9 mouse cellular contexts compared by ENCODE assay signal in genomic region chr4:65123741-65124224, GRCm38 (mm10). TPM values are rescaled to one million over a fixed set of nuclear protein-coding genes. Genes with fewer than 3 reads are reported as not detected.
A peak's percentile ranks its signal among the peaks of the same experiment; 100 is the strongest.
DNase-seq lines count a peak whose midpoint lies in the region; ATAC-seq and TF ChIP-seq lines count a peak whose summit lies in the region.
"Had no signal": no experiment of that assay in that cellular context is flagged by ENCODE, and none has a peak within 500 bp of the region (broad histone marks: within the 10 kb centered on the region; RNA-seq: fewer than 3 reads in every experiment).

TSS of gene Pappa (plus strand) at chr4:65124174.

- peaks cover 18% of the 10 kb centered on the region for H3K4me1 ChIP-seq in E14TG2a.4 (replicated peaks; ENCODE audit: low read depth, low read length)
- H3K4me1 ChIP-seq in forebrain, embryonic 11.5 days (replicated peaks; ENCODE audit: control insufficient read depth, insufficient read depth, low read length): no peaks in the 10 kb centered on the region
- H3K4me1 ChIP-seq in liver, embryonic 13.5 days (replicated peaks): 0 out of 2 replicates have a peak, but pooled peaks cover 5% of the 10 kb centered on the region

- peak; percentile 6 to 15 for DNase-seq in cerebellum, postnatal 14 days
- DNase-seq in cerebellum, adult 11 months: no peak
- peak; percentile 58 for DNase-seq in forebrain, embryonic 11.5 days (ENCODE audit: low spot score)
- DNase-seq in liver, embryonic 13.5 days: no peak
- DNase-seq in urinary bladder, postnatal 4 days (ENCODE audit: low spot score in 2 of 2): no peak
- no peak for DNase-seq in adrenal gland, postnatal 36 days
- no peak for DNase-seq in spleen, postnatal 4 days (ENCODE audit: low spot score in 2 of 2)

- peaks cover 72% of the 10 kb centered on the region for H3K27me3 ChIP-seq in E14TG2a.4 (ENCODE audit: insufficient read depth, low read length)
- no peaks in the 10 kb centered on the region; the same call in 1 of the 2 replicates for H3K27me3 ChIP-seq in forebrain, embryonic 11.5 days (ENCODE audit: control insufficient read depth, insufficient read depth, low read length)
- H3K27me3 ChIP-seq in liver, embryonic 13.5 days: peaks cover 61% of the 10 kb centered on the region

- H3K27ac ChIP-seq in forebrain, embryonic 11.5 days (ENCODE audit: low read depth, low read length): no peak within 1 kb of the TSS; the same call in 1 of the 2 replicates
- no peak within 1 kb of the TSS for H3K27ac ChIP-seq in liver, embryonic 13.5 days

- peak within 1 kb of the TSS; percentile 70 for H3K4me3 ChIP-seq in E14TG2a.4 (replicated peaks; ENCODE audit: low read length)
- peak within 1 kb of the TSS; percentile 62 for H3K4me3 ChIP-seq in forebrain, embryonic 11.5 days (ENCODE audit: low read depth, low read length)
- peak within 1 kb of the TSS; percentile 49 for H3K4me3 ChIP-seq in liver, embryonic 13.5 days (replicated peaks)

- H3K36me3 ChIP-seq in E14TG2a.4 (ENCODE audit: insufficient read depth, low read length): no peaks in the 10 kb centered on the region
- H3K36me3 ChIP-seq in forebrain, embryonic 11.5 days (ENCODE audit: control insufficient read depth, insufficient read depth, low read length): no peaks in the 10 kb centered on the region
- H3K36me3 ChIP-seq in liver, embryonic 13.5 days: no peaks in the 10 kb centered on the region

- peak within 1 kb of the TSS; percentile 75 for H3K9ac ChIP-seq in forebrain, embryonic 11.5 days (ENCODE audit: low read length)
- H3K9ac ChIP-seq in liver, embryonic 13.5 days: no peak within 1 kb of the TSS

- peak; percentile 42 for ATAC-seq in forebrain, embryonic 11.5 days (replicated peaks; ENCODE audit: low FRiP score)
- ATAC-seq in liver, embryonic 13.5 days (ENCODE audit: low read depth): no peak

- no peaks in the 10 kb centered on the region for H3K9me3 ChIP-seq in E14TG2a.4 (ENCODE audit: low read length)
- H3K9me3 ChIP-seq in forebrain, embryonic 11.5 days (ENCODE audit: control insufficient read depth, low read length): no peaks in the 10 kb centered on the region
- H3K9me3 ChIP-seq in liver, embryonic 13.5 days (replicated peaks): no peaks in the 10 kb centered on the region

- peak within 1 kb of the TSS; percentile 79 for H3K4me2 ChIP-seq in forebrain, embryonic 11.5 days (ENCODE audit: low read depth, low read length, severe bottlenecking)
- H3K4me2 ChIP-seq in liver, embryonic 13.5 days: peak within 1 kb of the TSS; percentile 60

- 1% methylated on average over 14 of the region's 16 CpGs for whole genome bisulfite sequencing in forebrain, embryonic 11.5 days
- under 1% methylated on average over 15 of the region's 16 CpGs for whole genome bisulfite sequencing in liver, embryonic 13.5 days (ENCODE audit: insufficient replicate concordance)

- no peak for TF ChIP-seq CTCF in E14TG2a.4 (conservative IDR thresholded peaks at IDR 0.05; ENCODE audit: low read length)

RNA-seq across cellular contexts. Expression of gene Pappa, which starts in this region (rescaled TPM):
- 3.9 and 4.1 TPM in 2 replicates for polyA plus RNA-seq in forebrain, embryonic 11.5 days (2014; fragmentation: Nextera tagmentation; extraction: Ambion mirVana)
- polyA plus RNA-seq in liver, embryonic 13.5 days (2015; fragmentation: Nextera tagmentation; extraction: Ambion mirVana): 0.02 and 0.03 TPM in 2 replicates
- total RNA-seq in adrenal gland, postnatal 36 days (2021): under 1 TPM; 0.33 to 0.60 TPM
- total RNA-seq: hematopoietic stem cell, adult 5-6 weeks had no signal

Comparison
In these comparisons a context has a peak if more than half of its experiments do, and no peak if none do; other contexts are left out.
1. DNase-seq: peak in cerebellum, postnatal 14 days (2 of 2) and forebrain, embryonic 11.5 days (single experiment); none in cerebellum, adult 11 months (single experiment), liver, embryonic 13.5 days (single experiment), urinary bladder, postnatal 4 days (0 of 2), adrenal gland, postnatal 36 days (0 of 2) and spleen, postnatal 4 days (0 of 2).
2. Peak in every context shown above with its lines, with median percentiles within 50 percentile points of each other: H3K4me3 ChIP-seq.